Mouse (Mus musculus): ENCODE measurements around the gene Etfb. TPM values are rescaled to one million over a fixed set of nuclear protein-coding genes. Genes with fewer than 3 reads are reported as not detected.

Gene Etfb
- polyA plus RNA-seq (2015; fragmentation: Nextera tagmentation; extraction: Ambion mirVana) = 261 and 295 TPM in 2 replicates

GRCm38 (mm10) chr7:43443917-43444293, at the start of gene Etfb, which contains the start of gene Gm45233:
Gene Etfb, plus strand, starts transcription at chr7:43444083.
Gene Gm45233, plus strand, starts transcription at chr7:43444128.

DNA sequence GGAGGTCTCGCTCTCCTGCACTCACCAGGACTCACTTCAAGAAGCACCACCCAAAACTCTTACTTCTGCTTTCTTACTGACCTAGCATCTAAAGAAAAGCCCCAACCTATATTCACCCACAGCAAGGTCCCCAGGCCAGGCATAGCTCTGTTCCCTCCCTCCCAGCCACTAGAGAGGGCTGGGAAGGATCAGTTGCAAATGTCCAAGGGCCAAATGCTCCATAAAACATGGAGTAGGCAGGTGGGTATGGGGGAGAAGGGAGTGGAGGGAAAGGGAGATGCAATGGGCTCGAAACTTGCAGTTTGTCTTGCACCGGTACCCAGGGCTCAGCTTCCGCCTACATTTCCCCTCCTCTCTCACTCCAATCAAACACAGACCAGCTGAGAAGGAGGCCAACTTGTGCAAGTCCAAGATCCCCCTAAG, 35.7 kb upstream of the Etfb start, which contains the start of gene Siglecg:
Gene Siglecg, plus strand, starts transcription at position 74 of the 423 bp plus-strand sequence.

GRCm38 (mm10) chr7:43427406-43427805, 16.5 kb upstream of the Etfb start, which contains the start of gene Lim2:
Gene Lim2, plus strand, starts transcription at chr7:43427670.

GRCm38 (mm10) chr7:43436341-43437255, 7.3 kb upstream of the Etfb start, which contains the start of gene Nkg7:
Gene Nkg7, plus strand, starts transcription at chr7:43437073.

DNA sequence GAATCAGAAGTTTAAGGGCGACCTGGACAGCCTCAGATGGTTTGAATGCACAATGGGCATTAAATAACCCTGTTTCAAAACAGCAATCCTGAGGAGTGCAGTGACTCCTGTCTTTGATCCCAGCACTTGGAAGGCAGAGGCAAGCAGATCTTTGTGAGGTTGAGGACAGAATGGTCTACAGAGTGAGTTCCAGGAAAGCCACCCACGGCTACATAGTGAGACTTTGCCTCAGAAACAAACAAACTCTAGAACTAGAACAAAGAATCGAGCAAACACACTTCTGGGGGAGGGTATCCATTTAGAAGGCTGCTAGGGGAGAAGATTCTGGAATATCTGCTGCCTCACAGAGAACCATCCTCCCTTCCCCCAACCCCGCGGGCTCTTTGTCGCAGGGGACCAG, 3.4 kb upstream of the Etfb start, which contains the start of gene Cldnd2:
Gene Cldnd2, plus strand, starts transcription at position 301 of the 400 bp plus-strand sequence.

DNA sequence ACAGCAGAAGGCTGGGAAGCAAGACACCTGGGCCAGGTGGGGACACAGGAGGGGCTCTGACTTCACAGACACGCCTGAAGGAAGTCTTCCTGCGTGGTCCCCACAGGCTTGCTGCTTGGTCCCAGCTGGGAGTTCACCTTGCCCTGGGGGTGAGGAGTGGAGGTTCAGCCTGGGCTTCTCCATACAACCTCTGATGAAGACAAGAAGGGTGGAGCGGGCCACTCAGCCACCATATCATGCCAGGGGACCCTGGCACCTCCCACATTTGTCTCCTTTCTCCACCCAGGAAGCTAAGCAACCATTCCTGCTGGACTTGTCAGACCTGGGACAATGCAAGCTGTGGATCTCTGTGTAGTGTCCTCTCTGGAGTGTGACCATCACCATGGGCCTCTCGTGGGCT, 19.0 kb downstream of the Etfb start, which contains the start of gene Vsig10l:
Gene Vsig10l, plus strand, starts transcription at position 301 of the 400 bp plus-strand sequence.

GRCm38 (mm10) chr7:43489631-43490125, 45.8 kb downstream of the Etfb start, which contains the start of gene Iglon5:
Gene Iglon5, minus strand, starts transcription at chr7:43490075.

Other genes starting within 250 kb of the Etfb start
- gene Zfp715, start 130.8 kb upstream of the Etfb start, polyA plus RNA-seq (2015; fragmentation: Nextera tagmentation; extraction: Ambion mirVana) = 5.0 and 5.7 TPM in 2 replicates
- gene Siglecf, start 92.7 kb upstream of the Etfb start, polyA plus RNA-seq (2015; fragmentation: Nextera tagmentation; extraction: Ambion mirVana) = 1.6 and 1.7 TPM in 2 replicates
- gene Siglecg, start 35.9 kb upstream of the Etfb start, polyA plus RNA-seq (2015; fragmentation: Nextera tagmentation; extraction: Ambion mirVana) = 4.9 and 6.5 TPM in 2 replicates
- gene Lim2, start 16.4 kb upstream of the Etfb start, polyA plus RNA-seq (2015; fragmentation: Nextera tagmentation; extraction: Ambion mirVana) = not detected in 2 replicates
- 33.2 and 49.1 TPM in 2 replicates for gene Nkg7, start 7.0 kb upstream of the Etfb start, polyA plus RNA-seq (2015; fragmentation: Nextera tagmentation; extraction: Ambion mirVana)
- gene Cldnd2, start 3.3 kb upstream of the Etfb start, polyA plus RNA-seq (2015; fragmentation: Nextera tagmentation; extraction: Ambion mirVana) = not detected in 2 replicates
- gene Gm45233, start within 50 bp of the Etfb start, polyA plus RNA-seq (2015; fragmentation: Nextera tagmentation; extraction: Ambion mirVana) = not detected in 2 replicates
- gene Vsig10l, start 19.1 kb downstream of the Etfb start, polyA plus RNA-seq (2015; fragmentation: Nextera tagmentation; extraction: Ambion mirVana) = 3.4 and 5.6 TPM in 2 replicates
- not detected in 2 replicates for gene Iglon5, start 46.0 kb downstream of the Etfb start, polyA plus RNA-seq (2015; fragmentation: Nextera tagmentation; extraction: Ambion mirVana)
- gene 4931406B18Rik, start 61.9 kb downstream of the Etfb start, polyA plus RNA-seq (2015; fragmentation: Nextera tagmentation; extraction: Ambion mirVana) = not detected in 2 replicates
- gene Cd33, start 100.3 kb downstream of the Etfb start, polyA plus RNA-seq (2015; fragmentation: Nextera tagmentation; extraction: Ambion mirVana) = 20.9 and 29.8 TPM in 2 replicates
- 0.84 and 0.99 TPM in 2 replicates for gene Zfp658, start 118.2 kb downstream of the Etfb start, polyA plus RNA-seq (2015; fragmentation: Nextera tagmentation; extraction: Ambion mirVana)
- 1.9 and 2.9 TPM in 2 replicates for gene Zfp719, start 135.5 kb downstream of the Etfb start, polyA plus RNA-seq (2015; fragmentation: Nextera tagmentation; extraction: Ambion mirVana)
- gene Zfp819, start 163.1 kb downstream of the Etfb start, polyA plus RNA-seq (2015; fragmentation: Nextera tagmentation; extraction: Ambion mirVana) = not detected in 2 replicates
- 0.17 and 0.32 TPM in 2 replicates for gene Ceacam18, start 190.6 kb downstream of the Etfb start, polyA plus RNA-seq (2015; fragmentation: Nextera tagmentation; extraction: Ambion mirVana)
- 11.6 and 13.4 TPM in 2 replicates for gene Siglece, start 216.1 kb downstream of the Etfb start, polyA plus RNA-seq (2015; fragmentation: Nextera tagmentation; extraction: Ambion mirVana)
- gene Ctu1, start 227.9 kb downstream of the Etfb start, polyA plus RNA-seq (2015; fragmentation: Nextera tagmentation; extraction: Ambion mirVana) = 6.1 and 6.5 TPM in 2 replicates
- gene Klk14, start 246.3 kb downstream of the Etfb start, polyA plus RNA-seq (2015; fragmentation: Nextera tagmentation; extraction: Ambion mirVana) = not detected in 2 replicates

All from spleen, postnatal 0 days (tissue).